Mouse (Mus musculus) liver, postnatal 0 days (tissue): ENCODE data around the gene Tekt5.

Experiments used
- CTCF ChIP-seq: sonication (generic); IDR thresholded peaks from 2 replicates; pipeline ENCODE4 v1.5.1; 2016; ENCODE audit warnings: antibody characterized with exemption, low read depth
- EP300 ChIP-seq: IDR thresholded peaks from 2 replicates; pipeline ENCODE4 v1.6.1; 2016; ENCODE audit warnings: antibody characterized with exemption, low read depth, mild to moderate bottlenecking

DNA sequence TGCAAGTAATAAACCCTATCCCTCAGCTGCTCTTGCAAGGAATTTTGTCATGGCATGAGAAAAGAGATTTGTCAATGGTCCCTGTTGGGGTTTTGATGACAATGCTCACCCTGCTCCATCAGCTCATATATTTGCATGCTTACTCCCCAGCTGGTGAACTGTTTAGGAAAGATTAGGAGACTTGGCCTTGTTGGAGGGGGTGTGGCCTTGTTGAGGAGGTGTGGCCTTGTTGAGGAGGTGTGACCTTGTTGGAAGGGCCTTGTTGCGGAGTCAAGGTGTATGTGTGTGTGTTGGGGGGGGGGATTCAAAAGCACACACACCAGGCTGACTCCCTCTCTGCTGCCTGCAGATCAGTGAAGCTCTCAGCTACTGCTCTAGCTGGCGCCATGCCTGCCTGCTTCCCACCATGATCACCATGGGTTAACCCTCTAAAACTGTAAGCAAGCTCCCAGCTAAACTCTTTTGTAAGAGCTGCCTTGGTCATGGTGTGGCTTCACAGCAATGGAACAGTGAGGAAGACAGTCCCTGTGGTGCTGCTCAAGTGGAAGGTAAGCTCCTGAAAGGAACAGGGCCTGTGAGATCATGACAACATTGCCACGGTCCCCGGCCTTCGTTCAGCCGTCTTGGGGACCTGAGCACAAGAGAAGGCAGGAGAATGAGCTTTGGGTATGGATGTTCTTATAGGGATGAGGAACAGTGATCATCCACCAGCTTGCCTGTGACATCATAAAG is 6.5 kb downstream of the Tekt5 start:
- TF ChIP-seq EP300 (no peak), CTCF (no peak)
